Mouse (Mus musculus) embryonic facial prominence, embryonic 13.5 days (tissue): ENCODE measurements at regions not wholly inside any gene's neighbourhood (a gene's known extent, or its start where the extent isn't known, plus 50 kb on each side); places are given as distances from the start of the nearest gene placed in this dataset.

Experiments used
- ATAC-seq: fragments of 200-750 bp; cut with Nextera tagmentation; 2 replicates; pipeline ENCODE4 v1.8.0; 2017; ENCODE audit warnings: low read depth; ENCODE audit not compliant: insufficient number of reproducible peaks, insufficient read depth, low FRiP score, low TSS enrichment
- H3K27ac ChIP-seq: fragments of 300-500 bp; sonication (generic); 2 replicates; pipeline ENCODE4 v1.5.1; 2015; ENCODE audit warnings: moderate library complexity, mild to moderate bottlenecking, inconsistent platforms
- H3K27me3 ChIP-seq: fragments of 300-500 bp; sonication (generic); 2 replicates; pipeline ENCODE4 v1.6.1; 2015; ENCODE audit warnings: mild to moderate bottlenecking, inconsistent platforms
- H3K36me3 ChIP-seq: fragments of 300-500 bp; sonication (generic); 2 replicates; pipeline ENCODE4 v1.6.1; 2015; ENCODE audit warnings: mild to moderate bottlenecking, inconsistent platforms
- H3K4me1 ChIP-seq: fragments of 300-500 bp; sonication (generic); 2 replicates; pipeline ENCODE4 v1.6.1; 2015; ENCODE audit warnings: inconsistent platforms
- H3K4me2 ChIP-seq: fragments of 300-500 bp; sonication (generic); 2 replicates; pipeline ENCODE4 v1.6.1; 2015; ENCODE audit warnings: moderate library complexity, mild to moderate bottlenecking, inconsistent platforms
- H3K4me3 ChIP-seq: fragments of 300-500 bp; sonication (generic); 2 replicates; pipeline ENCODE4 v1.5.1; 2015; ENCODE audit warnings: mild to moderate bottlenecking, inconsistent platforms
- H3K9ac ChIP-seq: fragments of 300-500 bp; sonication (generic); 2 replicates; pipeline ENCODE4 v1.6.1; 2015; ENCODE audit warnings: mild to moderate bottlenecking, inconsistent platforms
- H3K9me3 ChIP-seq: fragments of 300-500 bp; sonication (generic); 2 replicates; pipeline ENCODE4 v1.6.1; 2016; ENCODE audit warnings: inconsistent platforms
- WGBS: fragments of 180-500 bp; shearing (Covaris S2); methylation state at CpG from one replicate; pipeline ENCODE4 v1.1.7; 2015; ENCODE audit warnings: mixed read lengths; 5-methylcytosine and 5-hydroxymethylcytosine counted together

DNA sequence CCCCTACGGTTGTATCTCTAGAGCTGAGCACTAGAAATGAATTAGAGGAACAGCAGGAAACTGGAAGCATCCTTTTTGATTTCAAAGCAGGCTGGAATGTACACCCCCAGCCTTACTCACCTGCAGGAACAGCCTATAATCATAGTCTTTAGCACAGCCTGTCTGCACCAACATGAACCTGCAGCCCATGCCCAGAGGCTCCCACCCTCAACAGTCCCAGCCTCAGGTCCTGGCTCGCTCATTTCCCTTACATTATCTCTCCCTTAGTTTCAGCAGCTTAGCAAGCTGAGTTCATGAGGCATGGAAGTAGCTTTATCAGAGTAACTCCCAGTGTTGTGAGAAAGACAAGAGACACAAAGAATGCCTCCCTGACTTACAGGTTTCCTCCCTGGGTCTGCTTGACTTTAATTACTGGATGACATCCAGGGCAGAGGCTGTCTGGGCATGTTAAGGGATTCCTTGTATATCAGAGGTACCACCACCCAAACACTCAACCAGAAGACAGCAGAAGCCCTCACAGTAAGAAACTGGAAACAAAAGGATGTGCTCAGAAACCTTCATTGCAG is 551.2 kb downstream of the Efnb2 start:
- 61% methylated on average over 2 of the region's 2 CpGs for WGBS
- H3K4me2 ChIP-seq, result no peak overlapping the region
- H3K36me3 ChIP-seq, result no peaks in the 10 kb centered on the region
- no peaks in the 10 kb centered on the region for H3K9me3 ChIP-seq
- H3K4me1 ChIP-seq, result no peaks in the 10 kb centered on the region; the same call in 1 of the 2 replicates
- no peak overlapping the region for H3K27ac ChIP-seq
- H3K4me3 ChIP-seq, result no peak overlapping the region
- no peak overlapping the region for H3K9ac ChIP-seq
- ATAC-seq, result peak; percentile 69
- no peaks in the 10 kb centered on the region for H3K27me3 ChIP-seq

DNA sequence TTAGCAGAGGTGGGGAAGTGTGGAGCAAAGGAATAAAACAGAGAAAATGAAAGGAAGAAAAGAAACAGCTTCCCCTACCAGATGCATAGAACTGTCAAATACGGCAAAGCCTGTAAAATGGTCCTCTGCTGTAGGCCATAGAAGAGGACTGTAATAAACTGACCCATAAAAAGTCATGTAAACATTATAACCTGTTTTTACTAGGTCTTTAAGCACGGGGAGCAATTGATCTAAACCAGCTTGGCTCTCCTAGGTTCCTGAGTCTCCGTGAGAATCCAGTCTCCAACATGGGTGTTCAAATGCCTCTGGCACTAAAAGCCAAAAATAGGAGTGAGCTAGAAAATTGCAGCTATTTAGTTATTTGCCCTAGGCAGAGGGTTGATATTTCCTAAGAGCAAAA is 557.5 kb downstream of the Efnb2 start:
- 39% methylated on average over 3 of the region's 3 CpGs for WGBS
- no peak overlapping the region for H3K9ac ChIP-seq
- ATAC-seq, result no peak
- H3K36me3 ChIP-seq, result no peaks in the 10 kb centered on the region
- H3K27ac ChIP-seq, result no peak overlapping the region
- H3K4me1 ChIP-seq, result 0 out of 2 replicates have a peak, but pooled peaks cover 8% of the 10 kb centered on the region
- no peak overlapping the region for H3K4me3 ChIP-seq
- no peak overlapping the region for H3K4me2 ChIP-seq
- no peaks in the 10 kb centered on the region for H3K27me3 ChIP-seq
- H3K9me3 ChIP-seq, result no peaks in the 10 kb centered on the region

DNA sequence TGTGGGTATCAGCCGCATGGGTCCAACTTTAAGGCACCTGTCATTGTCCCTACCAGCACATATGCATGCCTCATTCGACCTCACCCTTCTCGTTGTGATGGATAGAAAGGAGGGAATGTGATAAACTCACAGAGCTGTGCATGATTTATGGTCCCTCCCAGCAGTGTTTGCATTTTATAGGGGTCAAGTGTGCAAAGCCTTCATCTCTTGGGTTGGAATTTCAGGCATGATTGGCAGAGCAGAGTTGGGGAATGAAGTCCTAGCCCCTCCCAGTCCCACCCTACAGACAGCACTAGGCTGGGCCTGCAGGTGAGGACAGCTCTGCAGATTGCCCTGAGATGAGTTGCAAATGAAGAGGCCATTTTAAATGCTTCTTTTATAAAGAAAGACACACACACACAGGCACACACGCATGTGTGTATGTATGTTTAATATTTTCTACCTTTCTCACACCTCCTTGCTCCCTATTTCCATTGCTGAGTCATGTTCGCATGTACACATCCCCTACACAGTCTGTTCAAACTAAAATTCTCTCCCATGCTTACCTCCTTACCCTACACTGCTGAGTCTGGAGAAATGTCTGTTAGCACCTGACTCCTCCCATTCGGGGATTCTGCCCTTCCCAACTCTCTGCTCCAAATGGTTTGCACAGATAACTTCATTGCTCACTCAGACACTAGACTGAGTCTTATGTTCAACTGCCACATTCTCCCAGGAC is 558.9 kb downstream of the Efnb2 start:
- no peak for ATAC-seq
- Histone ChIP-seq H3K36me3 (no peaks in the 10 kb centered on the region), H3K4me1 (0 out of 2 replicates have a peak, but pooled peaks cover 8% of the 10 kb centered on the region), H3K4me2 (no peak overlapping the region), H3K9ac (no peak overlapping the region), H3K27me3 (no peaks in the 10 kb centered on the region), H3K4me3 (no peak overlapping the region), H3K27ac (no peak overlapping the region), H3K9me3 (no peaks in the 10 kb centered on the region)
- 82% methylated on average over 6 of the region's 6 CpGs for WGBS

DNA sequence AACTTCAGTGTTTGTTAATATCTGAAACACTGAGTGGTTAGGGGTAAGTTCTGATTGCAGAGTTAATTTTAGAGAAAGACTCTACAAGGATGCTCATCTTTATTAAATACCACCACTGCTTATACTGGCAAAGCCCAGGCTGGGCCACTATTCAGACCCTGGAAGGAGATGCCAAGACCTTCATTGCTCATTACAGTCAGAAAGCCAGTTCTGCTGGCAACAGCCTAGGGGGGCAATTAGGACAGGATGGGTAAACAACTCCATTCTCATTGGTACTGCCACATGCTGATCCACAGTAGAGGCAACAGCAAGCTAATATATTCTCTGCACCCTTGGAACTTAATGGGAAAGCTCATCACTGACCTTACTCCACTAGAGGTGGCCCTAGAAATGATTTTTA is 568.5 kb downstream of the Efnb2 start:
- Histone ChIP-seq H3K36me3 (no peaks in the 10 kb centered on the region), H3K4me1 (0 out of 2 replicates have a peak, but pooled peaks cover 4% of the 10 kb centered on the region), H3K4me2 (no peak overlapping the region), H3K9ac (no peak overlapping the region), H3K9me3 (no peaks in the 10 kb centered on the region), H3K27ac (no peak overlapping the region), H3K4me3 (no peak overlapping the region), H3K27me3 (no peaks in the 10 kb centered on the region)
- no peak for ATAC-seq

DNA sequence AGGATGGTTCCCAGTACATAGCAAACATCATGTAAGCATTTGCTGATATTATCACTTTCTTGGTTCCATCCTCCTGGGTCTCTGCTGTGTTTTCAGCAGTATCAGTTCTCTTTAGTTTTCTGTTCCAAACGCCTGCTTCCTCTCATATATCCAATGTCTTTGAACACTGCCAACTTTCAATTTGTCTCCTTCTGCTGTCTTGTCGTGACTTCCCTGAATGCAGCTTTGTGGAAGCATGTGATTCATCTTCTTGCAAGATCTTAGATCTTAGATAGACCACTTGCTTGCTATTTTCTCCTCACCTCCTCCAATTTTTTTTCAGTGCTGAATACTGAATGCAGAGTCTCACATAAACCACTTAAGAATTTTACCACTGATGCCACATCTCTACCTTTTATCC is 576.4 kb downstream of the Efnb2 start:
- H3K4me2 ChIP-seq, result no peak overlapping the region
- H3K4me1 ChIP-seq, result no peaks in the 10 kb centered on the region
- no peak for ATAC-seq
- H3K9ac ChIP-seq, result no peak overlapping the region
- H3K36me3 ChIP-seq, result no peaks in the 10 kb centered on the region
- no peaks in the 10 kb centered on the region for H3K9me3 ChIP-seq
- 72% methylated on average over 2 of the region's 2 CpGs for WGBS
- no peaks in the 10 kb centered on the region for H3K27me3 ChIP-seq
- no peak overlapping the region for H3K27ac ChIP-seq
- H3K4me3 ChIP-seq, result no peak overlapping the region

DNA sequence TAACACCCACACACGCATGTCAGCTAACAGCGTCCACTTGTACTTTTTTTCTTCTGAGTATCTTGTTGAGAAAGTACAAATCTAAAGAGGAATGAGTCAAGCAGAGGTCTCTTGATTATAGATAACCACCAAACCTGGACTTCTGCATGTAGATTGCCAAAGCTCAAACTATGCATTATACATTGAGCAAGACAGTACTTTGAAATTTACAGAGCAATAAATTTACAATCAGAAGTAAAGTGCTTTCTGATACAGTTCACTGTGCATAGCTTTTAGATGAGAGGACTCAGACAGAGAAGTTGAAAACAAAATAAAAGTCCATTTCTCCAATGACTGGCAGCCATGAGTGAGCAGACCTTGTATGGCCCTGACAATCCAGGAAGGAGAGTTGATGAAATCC is 597.0 kb downstream of the Efnb2 start:
- no peaks in the 10 kb centered on the region for H3K9me3 ChIP-seq
- H3K4me3 ChIP-seq, result no peak overlapping the region
- 90% methylated on average over 2 of the region's 2 CpGs for WGBS
- no peaks in the 10 kb centered on the region for H3K36me3 ChIP-seq
- ATAC-seq, result no peak
- no peak overlapping the region for H3K27ac ChIP-seq
- no peak overlapping the region for H3K9ac ChIP-seq
- no peaks in the 10 kb centered on the region for H3K4me1 ChIP-seq
- H3K4me2 ChIP-seq, result no peak overlapping the region
- H3K27me3 ChIP-seq, result no peaks in the 10 kb centered on the region

DNA sequence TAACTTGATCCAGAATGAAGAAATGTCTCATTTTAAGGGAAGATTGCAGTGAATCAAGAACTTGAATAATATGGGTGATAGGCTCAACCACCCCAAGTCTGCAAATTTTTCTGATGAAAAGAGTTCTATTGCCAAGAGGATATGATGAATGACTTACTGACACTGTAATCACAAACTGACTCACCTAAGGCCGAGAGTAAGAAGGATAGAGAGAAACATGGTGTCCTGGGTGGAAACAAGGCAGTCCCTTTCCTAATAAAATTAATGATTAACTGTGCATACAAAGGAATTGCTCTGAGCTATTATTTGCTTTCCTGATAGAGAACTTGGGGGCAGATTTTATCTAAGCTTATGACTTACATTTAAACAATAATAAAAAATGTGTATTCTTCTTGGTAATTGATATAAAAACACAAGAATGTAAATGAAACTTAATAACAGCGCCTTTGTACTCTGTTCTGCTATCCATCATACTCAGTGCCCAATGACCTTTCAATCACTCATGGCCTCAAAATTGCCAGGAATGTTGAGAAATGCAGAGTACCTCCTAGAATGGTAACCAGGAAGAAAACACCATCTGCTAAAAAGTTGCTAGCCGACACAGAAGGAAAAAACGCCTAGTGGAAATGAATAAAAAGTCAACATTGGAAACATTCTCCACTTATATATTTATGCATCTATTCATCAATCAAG is 606.7 kb downstream of the Efnb2 start:
- Histone ChIP-seq H3K4me3 (no peak overlapping the region), H3K4me1 (peaks cover 24% of the 10 kb centered on the region), H3K36me3 (no peaks in the 10 kb centered on the region), H3K27ac (no peak overlapping the region), H3K9ac (no peak overlapping the region), H3K9me3 (no peaks in the 10 kb centered on the region), H3K4me2 (no peak overlapping the region), H3K27me3 (peaks cover 3% of the 10 kb centered on the region; the same call in 1 of the 2 replicates)
- ATAC-seq, result no peak
- 66% methylated on average over 4 of the region's 4 CpGs for WGBS

DNA sequence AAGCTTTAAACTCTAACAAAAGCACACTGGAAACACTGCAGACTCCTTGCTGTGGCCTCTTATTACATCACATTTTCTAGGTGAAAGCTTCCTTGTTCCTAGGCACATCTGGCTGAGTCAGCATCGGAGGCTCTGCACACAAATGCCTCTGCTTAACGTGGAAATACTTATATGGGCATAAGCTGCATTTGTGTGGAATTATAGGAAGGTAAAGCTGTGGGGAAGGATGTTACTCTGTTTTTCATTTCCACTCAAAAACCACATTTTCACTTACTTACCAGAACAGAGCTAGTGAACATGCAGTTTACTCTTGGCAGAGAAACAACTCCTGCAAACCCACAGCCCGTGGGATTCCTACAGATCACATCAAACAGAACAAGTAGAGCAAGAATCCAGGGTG is 609.9 kb downstream of the Efnb2 start:
- Histone ChIP-seq H3K9ac (no peak overlapping the region), H3K27ac (peak overlapping the region; percentile 68), H3K4me2 (peak overlapping the region; percentile 21; the same call in 1 of the 2 replicates), H3K9me3 (no peaks in the 10 kb centered on the region), H3K4me3 (no peak overlapping the region), H3K27me3 (peaks cover 3% of the 10 kb centered on the region; the same call in 1 of the 2 replicates), H3K36me3 (no peaks in the 10 kb centered on the region), H3K4me1 (peaks cover 24% of the 10 kb centered on the region)
- WGBS, result 4% methylated on average over 3 of the region's 3 CpGs
- peak; percentile 78 for ATAC-seq

DNA sequence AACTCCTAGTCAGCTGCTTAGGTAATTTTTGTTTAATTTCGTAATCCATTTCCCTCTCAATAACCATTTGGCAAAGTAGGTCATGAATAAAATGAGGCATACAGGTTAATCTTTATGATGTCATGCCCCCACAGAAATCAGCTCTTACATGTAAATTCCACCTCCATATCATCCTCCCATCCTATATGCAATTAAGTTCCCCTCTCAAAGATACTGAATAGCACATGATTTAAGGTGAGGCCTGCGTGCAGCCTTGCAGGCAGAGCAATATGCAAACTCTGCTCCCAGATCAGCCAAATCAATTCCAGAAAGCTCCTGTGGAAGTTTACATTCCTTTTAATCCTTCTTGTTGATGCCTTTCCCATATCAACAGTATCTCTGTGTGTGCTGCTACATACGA is 610.3 kb downstream of the Efnb2 start:
- Histone ChIP-seq H3K4me1 (peaks cover 24% of the 10 kb centered on the region), H3K4me2 (peak overlapping the region; percentile 21; the same call in 1 of the 2 replicates), H3K27me3 (peaks cover 5% of the 10 kb centered on the region; the same call in 1 of the 2 replicates), H3K27ac (peak overlapping the region; percentile 68), H3K4me3 (no peak overlapping the region), H3K36me3 (no peaks in the 10 kb centered on the region), H3K9ac (no peak overlapping the region), H3K9me3 (no peaks in the 10 kb centered on the region)
- whole genome bisulfite sequencing, result 30% methylated on average over 3 of the region's 3 CpGs
- no peak for ATAC-seq

DNA sequence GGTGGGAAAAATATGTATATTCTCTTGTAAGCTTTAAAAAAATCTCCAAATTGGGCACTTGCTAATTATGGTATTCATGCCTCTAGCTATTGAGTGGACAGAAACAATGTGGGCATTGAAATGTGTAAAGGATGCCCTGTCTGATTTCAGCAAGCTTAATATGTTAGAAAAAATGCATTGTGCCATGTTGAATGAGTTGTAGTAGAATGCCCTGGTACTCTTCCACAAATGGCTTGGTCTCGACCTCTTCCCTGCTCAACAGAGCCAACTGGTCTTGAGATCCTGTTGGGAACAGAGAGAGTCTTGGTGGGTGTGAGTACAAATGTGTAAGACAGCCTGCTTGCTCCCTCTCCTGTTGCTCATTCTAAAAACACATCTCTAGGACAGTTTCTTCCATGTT is 616.1 kb downstream of the Efnb2 start:
- H3K27me3 ChIP-seq, result peaks cover 6% of the 10 kb centered on the region; the same call in 1 of the 2 replicates
- no peak overlapping the region for H3K4me2 ChIP-seq
- 54% methylated on average over 1 of the region's 1 CpGs for WGBS

DNA sequence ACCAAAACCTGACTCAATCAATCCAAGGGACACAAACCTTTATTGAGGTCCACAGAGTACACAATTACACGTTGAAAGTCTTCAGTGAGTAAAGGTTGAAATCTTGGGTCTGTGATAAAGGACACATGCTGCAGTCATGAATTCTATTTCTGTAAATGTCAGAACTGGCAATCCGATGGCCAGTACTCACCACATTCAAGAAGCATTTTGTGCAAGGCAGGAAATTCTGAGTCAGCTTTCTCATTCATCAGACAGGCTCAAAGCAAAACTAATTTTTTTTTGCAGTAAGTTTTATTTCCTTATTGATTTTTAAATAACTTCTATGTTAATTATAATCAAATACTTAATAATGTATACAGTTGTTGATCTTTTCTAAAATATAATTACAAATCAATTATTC is 616.7 kb downstream of the Efnb2 start:
- ATAC-seq, result no peak

More for the DNA sequence above, 616.1 kb downstream of the Efnb2 start:
- Histone ChIP-seq H3K36me3 (no peaks in the 10 kb centered on the region), H3K9ac (no peak overlapping the region), H3K27ac (no peak overlapping the region), H3K4me3 (no peak overlapping the region), H3K4me1 (no peaks in the 10 kb centered on the region), H3K9me3 (no peaks in the 10 kb centered on the region)
- ATAC-seq, result no peak

DNA sequence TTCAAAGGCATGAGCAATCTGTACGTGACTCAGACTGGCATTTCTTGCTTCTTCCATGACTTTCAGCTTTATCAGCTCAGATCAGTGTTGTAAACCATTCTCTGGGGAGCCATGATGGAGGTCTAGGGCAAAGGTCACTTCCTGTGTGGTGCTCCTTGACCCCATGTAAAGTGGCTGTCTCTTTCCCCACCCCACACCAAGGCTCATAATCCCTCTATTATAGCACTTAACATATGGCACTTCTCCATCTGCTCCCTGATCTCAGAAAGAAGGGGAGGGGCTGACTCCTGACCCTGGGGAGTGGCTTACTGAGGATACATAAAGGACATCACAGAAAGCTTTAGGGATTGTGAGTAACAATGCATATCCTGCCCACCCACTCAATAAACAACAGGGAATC is 623.1 kb downstream of the Efnb2 start:
- Histone ChIP-seq H3K9ac (no peak overlapping the region), H3K4me3 (no peak overlapping the region), H3K36me3 (no peaks in the 10 kb centered on the region), H3K27me3 (no peaks in the 10 kb centered on the region), H3K27ac (no peak overlapping the region), H3K4me2 (no peak overlapping the region), H3K9me3 (no peaks in the 10 kb centered on the region), H3K4me1 (no peaks in the 10 kb centered on the region)
- no peak for ATAC-seq
- WGBS, result 55% methylated on average over 1 of the region's 1 CpGs

More for the DNA sequence above, 616.7 kb downstream of the Efnb2 start:
- no peak overlapping the region for H3K27ac ChIP-seq
- H3K4me3 ChIP-seq, result no peak overlapping the region
- H3K36me3 ChIP-seq, result no peaks in the 10 kb centered on the region
- no peaks in the 10 kb centered on the region for H3K4me1 ChIP-seq
- H3K27me3 ChIP-seq, result peaks cover 6% of the 10 kb centered on the region; the same call in 1 of the 2 replicates
- H3K9ac ChIP-seq, result no peak overlapping the region
- no peaks in the 10 kb centered on the region for H3K9me3 ChIP-seq
- H3K4me2 ChIP-seq, result no peak overlapping the region
- WGBS, result 84% methylated on average over 2 of the region's 2 CpGs
